Mouse (Mus musculus) intestine, embryonic 16.5 days (tissue): ENCODE measurements around the gene Utf1. TPM values are rescaled to one million over a fixed set of nuclear protein-coding genes. Genes with fewer than 3 reads are reported as not detected.
A peak's percentile ranks its signal among the peaks of the same experiment; 100 is the strongest.

Source experiments
- ATAC-seq: fragments of 200-750 bp; cut with Nextera tagmentation; 2 replicates; pipeline ENCODE4 v1.8.0; 2017; ENCODE audit warnings: moderate TSS enrichment, moderate library complexity
- H3K27ac ChIP-seq: fragments of 300-500 bp; sonication (generic); 2 replicates; pipeline ENCODE4 v1.5.1; 2014; ENCODE audit warnings: mild to moderate bottlenecking, low read length
- H3K27me3 ChIP-seq: fragments of 300-500 bp; sonication (generic); replicated peaks from 2 replicates; pipeline ENCODE4 v1.6.1; 2014; ENCODE audit warnings: low read length, control low read depth, mixed read lengths; ENCODE audit not compliant: control insufficient read depth, insufficient read depth
- H3K36me3 ChIP-seq: fragments of 300-500 bp; sonication (generic); 2 replicates; pipeline ENCODE4 v1.6.1; 2014; ENCODE audit warnings: low read length, control low read depth; ENCODE audit not compliant: control insufficient read depth, insufficient read depth
- H3K4me1 ChIP-seq: fragments of 300-500 bp; sonication (generic); 2 replicates; pipeline ENCODE4 v1.6.1; 2014; ENCODE audit warnings: low read length, control low read depth, mixed read lengths; ENCODE audit not compliant: control insufficient read depth, insufficient read depth
- H3K4me2 ChIP-seq: fragments of 300-500 bp; sonication (generic); 2 replicates; pipeline ENCODE4 v1.6.1; 2014; ENCODE audit warnings: low read depth, low read length, control low read depth
- H3K4me3 ChIP-seq: fragments of 300-500 bp; sonication (generic); 2 replicates; pipeline ENCODE4 v1.5.1; 2014; ENCODE audit warnings: mild to moderate bottlenecking, low read length
- H3K9ac ChIP-seq: fragments of 300-500 bp; sonication (generic); 2 replicates; pipeline ENCODE4 v1.6.1; 2014; ENCODE audit warnings: low read depth, low read length
- H3K9me3 ChIP-seq: fragments of 300-500 bp; sonication (generic); 2 replicates; pipeline ENCODE4 v1.6.1; 2016; ENCODE audit warnings: low read length, control low read depth; ENCODE audit not compliant: control insufficient read depth
- WGBS: fragments of 180-500 bp; shearing (Covaris S2); extraction: QIAGEN DNeasy Blood & Tissue Kit; methylation state at CpG from one replicate; pipeline ENCODE4 v1.1.7; 2014; 5-methylcytosine and 5-hydroxymethylcytosine counted together
- polyA plus RNA-seq: library from polyadenylated mRNA; unstranded; fragments of >200 nt; fragmentation: Nextera tagmentation; extraction: Ambion mirVana; gene quantifications from 2 replicates; pipeline ENCODE4 v1.2.1, GENCODE M21; 2015

The Utf1 gene
- polyA plus RNA-seq, 1 experiment from 2014 or later: not detected

DNA sequence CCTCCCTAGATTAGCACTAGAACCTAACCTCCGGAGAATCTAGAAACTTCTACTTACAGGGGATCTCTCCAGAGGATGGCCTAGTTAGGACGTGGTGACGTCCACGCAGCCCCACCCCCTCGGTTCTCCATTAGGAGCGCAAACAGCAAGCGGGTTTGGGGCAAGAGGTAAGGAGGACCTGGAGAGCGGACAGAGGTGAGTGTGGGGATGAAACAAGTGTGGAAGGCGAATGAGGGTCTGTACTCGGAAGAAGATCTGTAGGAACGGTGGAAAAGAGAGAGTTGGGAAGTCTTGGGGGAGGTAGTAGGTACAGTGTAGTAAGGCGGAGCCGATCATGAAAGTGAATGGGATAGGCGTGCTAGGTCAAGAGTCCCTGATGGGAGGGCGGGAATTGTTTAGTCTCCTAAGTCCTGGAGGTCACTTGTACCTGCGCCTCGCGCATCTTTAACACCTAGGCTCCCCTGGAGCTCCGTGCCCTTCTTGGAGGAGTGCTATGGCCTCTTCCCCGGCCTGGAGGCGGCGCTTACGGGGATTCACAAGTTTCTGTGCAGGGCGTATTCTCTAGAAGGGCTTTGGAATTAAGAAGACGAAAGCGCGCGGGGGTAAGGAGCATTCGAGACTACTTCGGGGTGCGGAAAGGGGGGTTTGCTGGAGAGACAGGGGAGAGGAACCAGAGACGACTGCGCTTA lies 6.8 kb downstream of the Utf1 start:
- ATAC-seq: peak; percentile 86

DNA sequence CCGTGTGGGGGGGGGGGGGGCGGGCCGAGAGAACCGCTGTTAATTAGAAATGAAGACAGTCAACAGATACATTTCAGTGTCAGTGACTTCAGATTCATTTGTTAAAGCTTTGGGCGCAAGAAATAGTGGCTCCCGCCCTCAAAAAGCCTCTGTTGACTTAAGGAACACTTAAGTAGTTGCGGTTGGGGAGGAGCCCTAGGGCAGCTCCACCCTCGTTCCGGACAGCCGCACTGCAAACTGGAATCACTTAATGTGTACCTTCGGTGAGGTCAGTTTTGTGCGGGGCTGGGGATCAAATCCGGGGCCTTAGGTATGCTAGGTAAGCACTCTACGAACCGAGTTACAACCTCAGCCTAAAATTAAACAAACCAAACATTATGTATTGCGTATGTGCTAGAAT lies 7.5 kb downstream of the Utf1 start:
- peak overlapping the region; percentile 94 for H3K4me2 ChIP-seq
- H3K9me3 ChIP-seq: no peaks in the 10 kb centered on the region
- H3K27me3 ChIP-seq: peaks cover 9% of the 10 kb centered on the region
- peak overlapping the region; percentile 72 for H3K9ac ChIP-seq
- H3K27ac ChIP-seq: peak overlapping the region; percentile 70; the same call in 1 of the 2 replicates
- no peaks in the 10 kb centered on the region for H3K4me1 ChIP-seq
- peak; percentile 47 for ATAC-seq
- no peaks in the 10 kb centered on the region for H3K36me3 ChIP-seq
- peak overlapping the region; percentile 69 for H3K4me3 ChIP-seq
- WGBS: 3% methylated on average over 15 of the region's 16 CpGs

More for the DNA sequence above, 6.8 kb downstream of the Utf1 start:
- WGBS: under 1% methylated on average over 33 of the region's 33 CpGs
- H3K9ac ChIP-seq: peak overlapping the region; percentile 72
- H3K27me3 ChIP-seq: peaks cover 16% of the 10 kb centered on the region
- no peaks in the 10 kb centered on the region for H3K9me3 ChIP-seq
- peak overlapping the region; percentile 94 for H3K4me2 ChIP-seq
- peak overlapping the region; percentile 69 for H3K4me3 ChIP-seq
- H3K36me3 ChIP-seq: no peaks in the 10 kb centered on the region
- H3K4me1 ChIP-seq: no peaks in the 10 kb centered on the region
- peak overlapping the region; percentile 70 for H3K27ac ChIP-seq

DNA sequence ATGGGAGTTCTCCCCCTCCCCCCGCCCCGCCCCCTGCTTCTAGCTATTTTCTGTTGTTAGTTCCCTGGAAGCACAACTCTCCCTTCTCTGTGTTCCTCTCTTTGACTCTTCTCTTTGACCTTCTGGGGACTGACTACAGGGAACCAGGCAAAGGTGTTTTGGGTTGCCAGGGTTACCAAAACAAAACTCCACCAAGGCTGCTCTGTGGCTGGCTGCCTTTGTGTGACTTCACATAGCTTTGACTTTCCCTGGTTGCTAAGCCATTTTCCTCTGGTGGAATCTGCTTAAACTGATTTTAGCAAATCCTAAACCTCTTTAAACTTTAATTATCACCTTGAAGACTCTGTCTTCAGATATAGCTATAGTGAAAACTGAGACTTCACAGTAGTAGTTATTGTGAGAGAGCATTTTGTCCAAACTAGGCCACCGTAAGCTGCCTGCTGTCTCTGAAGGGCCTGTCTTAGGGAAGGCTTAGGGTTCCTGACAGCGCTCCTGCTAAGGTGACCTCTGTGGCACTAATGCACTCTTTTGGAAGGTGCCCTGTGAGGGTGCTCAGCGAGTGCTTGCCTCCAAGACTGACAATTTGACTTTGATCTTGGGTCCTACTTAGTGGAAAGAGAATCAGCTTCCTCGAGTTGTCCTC lies 8.5 kb downstream of the Utf1 start:
- Histone ChIP-seq H3K9ac (no peak overlapping the region), H3K4me1 (no peaks in the 10 kb centered on the region), H3K4me2 (no peak overlapping the region), H3K27ac (no peak overlapping the region), H3K36me3 (no peaks in the 10 kb centered on the region), H3K9me3 (no peaks in the 10 kb centered on the region), H3K27me3 (peaks cover 3% of the 10 kb centered on the region; the same call in 1 of the 2 replicates), H3K4me3 (no peak overlapping the region)
- 73% methylated on average over 6 of the region's 6 CpGs for WGBS
- ATAC-seq: no peak

DNA sequence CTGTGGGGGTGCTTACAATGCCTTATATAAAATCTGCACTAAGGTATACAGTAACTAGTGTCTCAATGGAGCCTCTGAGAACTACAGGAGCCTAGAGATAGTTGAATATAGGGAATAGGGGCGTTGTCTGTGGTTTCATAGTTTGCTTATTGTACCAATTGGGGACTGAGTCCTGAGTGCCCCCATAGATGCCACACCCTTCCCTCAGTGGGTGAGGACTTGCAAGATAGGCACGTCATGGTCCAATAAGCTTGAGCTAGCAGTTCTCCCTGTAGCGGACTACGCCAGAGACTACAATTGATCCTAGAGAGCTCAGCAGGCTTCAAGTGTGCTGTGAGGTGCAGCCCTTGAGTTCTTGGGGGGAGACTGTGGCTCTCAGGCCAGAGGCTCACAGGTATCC lies 11.9 kb downstream of the Utf1 start:
- Histone ChIP-seq H3K27ac (no peak overlapping the region), H3K9me3 (no peaks in the 10 kb centered on the region), H3K36me3 (no peaks in the 10 kb centered on the region), H3K4me2 (no peak overlapping the region), H3K4me1 (peaks cover 7% of the 10 kb centered on the region; the same call in 1 of the 2 replicates), H3K9ac (no peak overlapping the region), H3K27me3 (0 out of 2 replicates have a peak, but pooled peaks cover 3% of the 10 kb centered on the region), H3K4me3 (no peak overlapping the region)
- WGBS: 82% methylated on average over 4 of the region's 4 CpGs
- no peak for ATAC-seq

DNA sequence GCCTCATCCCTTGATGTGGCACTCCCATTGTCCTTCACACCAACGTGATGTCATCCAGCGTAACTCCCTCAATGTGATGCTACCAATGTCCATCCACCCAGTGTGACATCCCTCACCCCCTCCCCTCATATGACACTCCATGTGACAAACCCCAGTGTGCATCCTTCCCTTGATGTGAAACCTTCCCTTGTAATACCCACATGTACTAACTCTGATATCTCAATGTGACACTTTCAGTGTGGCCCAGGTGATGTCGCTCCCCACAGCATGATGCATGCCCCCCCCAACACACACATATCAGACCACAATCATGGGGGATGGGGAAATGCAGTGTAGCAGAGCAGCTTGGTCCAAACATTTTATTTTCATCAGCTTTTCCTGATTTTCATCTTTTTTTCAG lies 13.1 kb downstream of the Utf1 start:
- H3K36me3 ChIP-seq: no peaks in the 10 kb centered on the region
- H3K27ac ChIP-seq: no peak overlapping the region
- H3K4me1 ChIP-seq: peaks cover 7% of the 10 kb centered on the region; the same call in 1 of the 2 replicates
- 0 out of 2 replicates have a peak, but pooled peaks cover 3% of the 10 kb centered on the region for H3K27me3 ChIP-seq
- H3K4me2 ChIP-seq: no peak overlapping the region
- WGBS: 76% methylated on average over 3 of the region's 3 CpGs
- H3K9ac ChIP-seq: no peak overlapping the region
- H3K9me3 ChIP-seq: no peaks in the 10 kb centered on the region
- H3K4me3 ChIP-seq: no peak overlapping the region
- ATAC-seq: no peak

DNA sequence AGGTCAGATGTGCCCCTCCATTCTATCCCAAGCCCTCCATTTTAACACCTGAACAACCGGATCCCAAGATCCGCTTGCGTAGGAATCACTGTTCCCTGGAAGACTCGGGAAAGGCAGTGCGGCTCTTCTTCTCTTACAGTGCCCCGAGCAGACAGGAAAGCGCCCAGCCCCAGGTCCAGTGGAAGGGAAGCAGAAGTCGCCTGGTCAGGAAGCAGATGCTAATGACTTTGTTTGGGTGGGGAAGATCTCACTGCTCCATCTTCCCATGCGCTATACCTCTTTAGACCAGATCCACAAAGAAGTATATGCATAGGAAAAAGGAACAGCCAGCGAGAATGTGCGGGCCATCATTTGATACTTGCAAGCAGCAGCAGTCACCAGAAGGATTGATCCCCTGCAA lies 13.8 kb downstream of the Utf1 start:
- Histone ChIP-seq H3K36me3 (no peaks in the 10 kb centered on the region), H3K9ac (0 out of 2 replicates have a peak overlapping the region, but pooled peaks have one; percentile 11), H3K4me2 (no peak overlapping the region), H3K4me3 (no peak overlapping the region), H3K27ac (no peak overlapping the region), H3K4me1 (peaks cover 7% of the 10 kb centered on the region; the same call in 1 of the 2 replicates), H3K27me3 (0 out of 2 replicates have a peak, but pooled peaks cover 3% of the 10 kb centered on the region), H3K9me3 (no peaks in the 10 kb centered on the region)
- ATAC-seq: no peak
- WGBS: 48% methylated on average over 11 of the region's 11 CpGs

DNA sequence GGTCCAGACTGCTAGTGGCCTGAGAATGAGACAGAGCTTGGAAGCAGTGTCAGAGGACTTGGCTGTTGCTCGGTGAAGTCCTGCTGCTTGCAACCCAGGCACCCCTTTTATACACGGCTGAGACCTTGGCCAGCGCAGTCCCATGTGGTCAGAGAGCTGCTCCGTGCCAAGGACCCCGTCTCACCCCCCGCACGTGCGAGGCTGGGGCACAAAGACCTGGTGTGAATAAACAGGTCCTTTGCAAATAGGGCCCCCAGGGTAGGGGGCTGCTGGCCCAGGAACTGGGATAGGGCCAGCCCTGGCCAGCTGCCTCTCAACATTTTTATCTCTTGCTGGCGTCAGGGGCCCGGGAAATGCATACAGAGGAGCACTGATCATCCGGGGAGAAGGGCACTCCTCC lies 14.4 kb downstream of the Utf1 start:
- WGBS: 26% methylated on average over 11 of the region's 11 CpGs
- H3K36me3 ChIP-seq: no peaks in the 10 kb centered on the region
- no peak overlapping the region for H3K4me2 ChIP-seq
- no peak overlapping the region for H3K4me3 ChIP-seq
- 0 out of 2 replicates have a peak overlapping the region, but pooled peaks have one; percentile 11 for H3K9ac ChIP-seq
- no peak overlapping the region for H3K27ac ChIP-seq
- H3K27me3 ChIP-seq: 0 out of 2 replicates have a peak, but pooled peaks cover 3% of the 10 kb centered on the region
- no peaks in the 10 kb centered on the region for H3K9me3 ChIP-seq
- no peak for ATAC-seq
- H3K4me1 ChIP-seq: peaks cover 7% of the 10 kb centered on the region; the same call in 1 of the 2 replicates

DNA sequence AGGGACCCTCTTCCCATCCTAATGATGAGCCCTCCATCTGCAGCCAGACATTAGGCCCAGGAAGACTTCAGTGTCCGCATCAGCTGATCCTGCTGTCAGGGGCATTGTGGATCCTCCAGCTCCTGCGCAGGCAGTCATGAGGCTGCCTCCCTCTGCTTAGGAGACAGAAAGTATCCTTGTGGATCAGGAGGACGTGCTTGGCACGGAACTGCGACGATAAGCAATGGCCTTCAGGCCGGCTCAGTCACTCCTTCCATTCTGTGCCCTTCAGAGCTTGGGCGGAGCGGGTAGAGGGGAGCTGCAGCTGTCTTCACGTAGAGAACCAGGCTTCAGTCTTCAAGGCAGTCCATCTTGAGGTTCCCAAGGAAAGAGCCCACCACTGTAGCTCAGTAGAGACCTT lies 17.6 kb downstream of the Utf1 start:
- no peaks in the 10 kb centered on the region for H3K9me3 ChIP-seq
- H3K9ac ChIP-seq: no peak overlapping the region
- H3K27me3 ChIP-seq: 0 out of 2 replicates have a peak, but pooled peaks cover 3% of the 10 kb centered on the region
- no peaks in the 10 kb centered on the region for H3K36me3 ChIP-seq
- H3K4me3 ChIP-seq: no peak overlapping the region
- no peak overlapping the region for H3K27ac ChIP-seq
- no peak for ATAC-seq
- 85% methylated on average over 10 of the region's 10 CpGs for WGBS
- H3K4me1 ChIP-seq: peaks cover 7% of the 10 kb centered on the region; the same call in 1 of the 2 replicates
- no peak overlapping the region for H3K4me2 ChIP-seq

DNA sequence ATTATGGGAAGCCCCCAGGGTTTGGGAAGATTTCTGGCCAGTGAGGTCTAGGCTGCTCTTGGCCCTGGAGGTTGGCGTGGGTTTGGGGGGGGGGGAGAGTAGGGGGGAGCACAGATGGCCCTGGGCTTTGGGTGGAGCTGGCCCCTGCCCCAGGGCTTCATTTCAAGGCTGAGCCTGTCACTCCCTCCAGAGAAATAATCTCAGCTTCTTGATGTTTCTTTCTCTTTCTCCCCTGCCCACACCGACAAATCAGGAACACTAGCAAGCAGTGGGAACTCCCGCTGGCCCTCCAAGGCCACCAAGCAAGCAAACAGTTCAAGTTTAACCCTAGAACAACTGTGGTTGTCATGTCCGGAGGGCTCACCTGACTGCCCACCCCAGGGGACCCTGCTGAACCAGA lies 20.2 kb downstream of the Utf1 start:
- WGBS: 50% methylated on average over 4 of the region's 4 CpGs

More for the DNA sequence above, 20.2 kb downstream of the Utf1 start:
- Histone ChIP-seq H3K4me3 (no peak overlapping the region), H3K9me3 (no peaks in the 10 kb centered on the region), H3K9ac (no peak overlapping the region), H3K27ac (no peak overlapping the region), H3K4me2 (no peak overlapping the region), H3K27me3 (0 out of 2 replicates have a peak, but pooled peaks cover 2% of the 10 kb centered on the region), H3K36me3 (no peaks in the 10 kb centered on the region), H3K4me1 (no peaks in the 10 kb centered on the region)
- no peak for ATAC-seq
